Mouse (Mus musculus) cortical plate, adult 2 months (tissue): ENCODE measurements around the gene Znrf4.

Source experiments
- CTCF ChIP-seq: fragments of 200-500 bp; IDR thresholded peaks from 2 replicates; pipeline ENCODE4 v1.5.1; 2011; ENCODE audit warnings: mild to moderate bottlenecking, control low read depth, low read length; ENCODE audit not compliant: insufficient read depth; ENCODE audit errors: extremely low read depth
- POLR2A ChIP-seq: fragments of 200-500 bp; IDR thresholded peaks from 2 replicates; pipeline ENCODE4 v1.6.1; 2011; ENCODE audit warnings: mild to moderate bottlenecking, low read length, control low read depth; ENCODE audit not compliant: insufficient read depth; ENCODE audit errors: extremely low read depth

DNA sequence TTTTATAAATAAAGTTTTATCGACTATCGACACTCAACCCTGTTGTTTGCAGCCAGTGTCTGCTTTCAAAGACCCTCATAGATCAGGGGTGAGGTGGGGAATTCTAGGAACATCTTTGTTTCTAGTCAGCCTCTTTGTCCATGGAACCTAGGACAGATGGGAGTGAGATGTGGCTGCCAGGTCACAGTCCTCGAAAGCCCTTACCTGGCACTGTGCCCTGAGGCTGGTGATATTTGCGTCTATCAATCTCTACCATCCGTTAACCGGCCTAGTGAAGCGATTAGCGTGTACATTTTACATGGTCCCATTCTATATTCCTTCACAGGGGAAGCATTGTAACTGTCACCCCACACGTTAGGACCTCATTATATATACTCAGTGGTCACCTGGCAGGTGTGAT is 26.3 kb downstream of the Znrf4 start:
- no peak for TF ChIP-seq POLR2A
- no peak for TF ChIP-seq CTCF
